Mouse (Mus musculus) gastrocnemius, postnatal 10 days (tissue): ENCODE results near the gene Mindy4. TPM values are rescaled to one million over a fixed set of nuclear protein-coding genes. Genes with fewer than 3 reads are reported as not detected.

ENCODE experiments used
- DNase-seq: peaks from one replicate; pipeline ENCODE4 v3.0.0; 2021; ENCODE audit warnings: mixed read lengths
- total RNA-seq, 2 experiments: library from RNA; stranded (reverse); gene quantifications; 2 replicates each; pipeline ENCODE4 v1.2.3; 2021

Mindy4 gene
- total RNA-seq, 2 experiments from 2014 or later = 3.3 to 4.1 TPM

- no peak for DNase-seq
Measured at GRCm38 (mm10) chr6:55256500-55257191, 53.5 kb downstream of the Mindy4 start.

GRCm38 (mm10) chr6:55257246-55257645, 54.1 kb downstream of the Mindy4 start:
- DNase-seq = no peak

- no peak for DNase-seq
Measured at GRCm38 (mm10) chr6:55258428-55259325, 55.5 kb downstream of the Mindy4 start.

GRCm38 (mm10) chr6:55262161-55262560, 59.0 kb downstream of the Mindy4 start:
- DNase-seq = no peak

- DNase-seq = no peak
Measured at GRCm38 (mm10) chr6:55263490-55264046, 60.4 kb downstream of the Mindy4 start.

GRCm38 (mm10) chr6:55264741-55265366, 61.7 kb downstream of the Mindy4 start:
- no peak for DNase-seq

GRCm38 (mm10) chr6:55272952-55273351, 69.8 kb downstream of the Mindy4 start:
- no peak for DNase-seq

- no peak for DNase-seq
Measured at GRCm38 (mm10) chr6:55273463-55273862, 70.3 kb downstream of the Mindy4 start.

- DNase-seq = no peak
Measured at GRCm38 (mm10) chr6:55275000-55275399, 71.8 kb downstream of the Mindy4 start.

GRCm38 (mm10) chr6:55275786-55276185, 72.6 kb downstream of the Mindy4 start:
- DNase-seq = no peak

GRCm38 (mm10) chr6:55276692-55277282, 73.6 kb downstream of the Mindy4 start:
- DNase-seq = no peak

- DNase-seq = no peak
Measured at GRCm38 (mm10) chr6:55278086-55278485, 74.9 kb downstream of the Mindy4 start.

- no peak for DNase-seq
Measured at GRCm38 (mm10) chr6:55278520-55278919, 75.3 kb downstream of the Mindy4 start.

GRCm38 (mm10) chr6:55280979-55281378, 77.8 kb downstream of the Mindy4 start:
- no peak for DNase-seq

- DNase-seq = no peak
Measured at GRCm38 (mm10) chr6:55281687-55282086, 78.5 kb downstream of the Mindy4 start.

GRCm38 (mm10) chr6:55282348-55282747, 79.2 kb downstream of the Mindy4 start:
- DNase-seq = no peak

GRCm38 (mm10) chr6:55285218-55285617, 82.0 kb downstream of the Mindy4 start:
- no peak for DNase-seq

GRCm38 (mm10) chr6:55288007-55288602, 84.9 kb downstream of the Mindy4 start:
- no peak for DNase-seq

GRCm38 (mm10) chr6:55294549-55295131, 91.5 kb downstream of the Mindy4 start:
- DNase-seq = peak; percentile 32

- no peak for DNase-seq
Measured at GRCm38 (mm10) chr6:55295325-55295724, 92.1 kb downstream of the Mindy4 start.

- DNase-seq = no peak
Measured at GRCm38 (mm10) chr6:55299482-55299881, 96.3 kb downstream of the Mindy4 start.
